Mouse (Mus musculus) cortical plate, adult 2 months (tissue): ENCODE measurements around the gene Cdc45.

Experiments
- CTCF ChIP-seq: fragments of 200-500 bp; IDR thresholded peaks from 2 replicates; pipeline ENCODE4 v1.5.1; 2011; ENCODE audit warnings: mild to moderate bottlenecking, control low read depth, low read length; ENCODE audit not compliant: insufficient read depth; ENCODE audit errors: extremely low read depth
- POLR2A ChIP-seq: fragments of 200-500 bp; IDR thresholded peaks from 2 replicates; pipeline ENCODE4 v1.6.1; 2011; ENCODE audit warnings: mild to moderate bottlenecking, low read length, control low read depth; ENCODE audit not compliant: insufficient read depth; ENCODE audit errors: extremely low read depth

GRCm38 (mm10) chr16:18778461-18778860, 33.3 kb downstream of the Cdc45 start:
- TF ChIP-seq POLR2A = no peak
- TF ChIP-seq CTCF = no peak
